Mouse (Mus musculus) lung, adult 2 months (tissue): ENCODE data around the gene Cradd. TPM values are rescaled to one million over a fixed set of nuclear protein-coding genes. Genes with fewer than 3 reads are reported as not detected.

Source experiments
- DNase-seq: peaks from one replicate; pipeline ENCODE4 v3.0.0; 2022
- H3K4me1 ChIP-seq: fragments of 200-500 bp; 2 replicates; pipeline ENCODE4 v1.6.1; 2011; ENCODE audit warnings: low read length; ENCODE audit not compliant: control insufficient read depth, insufficient read depth
- H3K4me3 ChIP-seq: fragments of 200-500 bp; replicated peaks from 2 replicates; pipeline ENCODE3; 2011; ENCODE audit warnings: low read depth, mild to moderate bottlenecking, control low read depth, low read length; ENCODE audit errors: extremely low read depth
- CTCF ChIP-seq: fragments of 200-500 bp; IDR thresholded peaks from 2 replicates; pipeline ENCODE4 v1.5.1; 2011; ENCODE audit warnings: mild to moderate bottlenecking, low read length, control low read depth; ENCODE audit not compliant: insufficient read depth
- POLR2A ChIP-seq: fragments of 200-500 bp; IDR thresholded peaks from 2 replicates; pipeline ENCODE4 v1.6.1; 2011; ENCODE audit warnings: low read depth, mild to moderate bottlenecking, control low read depth, low read length, borderline replicate concordance; ENCODE audit errors: extremely low read depth
- WGBS: fragments of 180-500 bp; shearing (Covaris S2); methylation state at CpG from one replicate; pipeline ENCODE4 v1.1.7; 2018; 5-methylcytosine and 5-hydroxymethylcytosine counted together
- polyA plus RNA-seq: library from polyadenylated mRNA; depleted of rRNA; stranded (reverse); fragments of >200 nt; gene quantifications from 2 replicates; pipeline ENCODE4 v1.2.3, GENCODE M21; 2012

Gene Cradd
- polyA plus RNA-seq, 1 experiment, result 21.0 TPM

GRCm38 (mm10) chr10:95221914-95222313 lies 102.0 kb downstream of the Cradd start:
- TF ChIP-seq POLR2A (no peak), CTCF (no peak)
- Histone ChIP-seq H3K4me1 (no peaks in the 10 kb centered on the region), H3K4me3 (no peak overlapping the region)
- no peak for DNase-seq
- 78% methylated on average over 9 of the region's 9 CpGs for WGBS

- 72% methylated on average over 3 of the region's 3 CpGs for WGBS
- DNase-seq, result no peak
- Histone ChIP-seq H3K4me1 (no peaks in the 10 kb centered on the region), H3K4me3 (no peak overlapping the region)
- TF ChIP-seq CTCF (no peak), POLR2A (no peak)
These were observed 103.4 kb downstream of the Cradd start for GRCm38 (mm10) chr10:95220536-95220935.

- no peak overlapping the region for H3K4me3 ChIP-seq
- 48% methylated on average over 9 of the region's 9 CpGs for WGBS
- DNase-seq, result no peak
- TF ChIP-seq POLR2A, result peak; percentile 24; the same call in 1 of the 2 replicates
- TF ChIP-seq CTCF, result no peak
- no peaks in the 10 kb centered on the region for H3K4me1 ChIP-seq
These were observed 105.3 kb downstream of the Cradd start for GRCm38 (mm10) chr10:95218683-95219060.

- 41% methylated on average over 18 of the region's 18 CpGs for WGBS
- DNase-seq, result peak; percentile 25
- peak; percentile 39; the same call in 1 of the 2 replicates for TF ChIP-seq CTCF
- no peak for TF ChIP-seq POLR2A
- H3K4me1 ChIP-seq, result no peaks in the 10 kb centered on the region
- no peak overlapping the region for H3K4me3 ChIP-seq
These were observed 105.8 kb downstream of the Cradd start for GRCm38 (mm10) chr10:95217956-95218682.

GRCm38 (mm10) chr10:95215324-95215723 lies 108.6 kb downstream of the Cradd start:
- DNase-seq, result no peak
- TF ChIP-seq CTCF (no peak), POLR2A (no peak)
- Histone ChIP-seq H3K4me1 (no peaks in the 10 kb centered on the region), H3K4me3 (no peak overlapping the region)
- WGBS, result 92% methylated on average over 15 of the region's 15 CpGs

- DNase-seq, result no peak
- Histone ChIP-seq H3K4me1 (no peaks in the 10 kb centered on the region), H3K4me3 (no peak overlapping the region)
- no peak for TF ChIP-seq POLR2A
- WGBS, result 62% methylated on average over 9 of the region's 9 CpGs
These were observed 110.1 kb downstream of the Cradd start for GRCm38 (mm10) chr10:95213820-95214219.

- WGBS, result 73% methylated on average over 8 of the region's 8 CpGs
- DNase-seq, result no peak
- Histone ChIP-seq H3K4me3 (no peak overlapping the region), H3K4me1 (no peaks in the 10 kb centered on the region)
- TF ChIP-seq POLR2A, result no peak
- no peak for TF ChIP-seq CTCF
These were observed 110.6 kb downstream of the Cradd start for GRCm38 (mm10) chr10:95213311-95213710.

GRCm38 (mm10) chr10:95211660-95212059 lies 112.3 kb downstream of the Cradd start:
- TF ChIP-seq POLR2A (no peak), CTCF (no peak)
- no peak for DNase-seq
- 93% methylated on average over 8 of the region's 8 CpGs for WGBS
- Histone ChIP-seq H3K4me3 (no peak overlapping the region), H3K4me1 (no peaks in the 10 kb centered on the region)

- no peaks in the 10 kb centered on the region for H3K4me1 ChIP-seq
- no peak overlapping the region for H3K4me3 ChIP-seq
- 80% methylated on average over 7 of the region's 7 CpGs for WGBS
- no peak for DNase-seq
- TF ChIP-seq CTCF, result no peak
- no peak for TF ChIP-seq POLR2A
These were observed 113.1 kb downstream of the Cradd start for GRCm38 (mm10) chr10:95210664-95211372.

GRCm38 (mm10) chr10:95210167-95210566 lies 113.8 kb downstream of the Cradd start:
- H3K4me3 ChIP-seq, result no peak overlapping the region
- no peak for DNase-seq
- TF ChIP-seq CTCF, result no peak
- TF ChIP-seq POLR2A, result no peak
- H3K4me1 ChIP-seq, result no peaks in the 10 kb centered on the region
- WGBS, result 66% methylated on average over 4 of the region's 4 CpGs
